24 mouse cellular contexts compared by ENCODE assay signal in genomic region chr3:22221557-22221956, GRCm38 (mm10).
DNase-seq lines count a peak whose midpoint lies in the region; ATAC-seq and TF ChIP-seq lines count a peak whose summit lies in the region.
"Had no signal": no experiment of that assay in that cellular context is flagged by ENCODE, and none has a peak within 500 bp of the region (broad histone marks: within the 10 kb centered on the region; RNA-seq: fewer than 3 reads in every experiment).

No protein-coding gene starts in this region.

- no peak for TF ChIP-seq RAD21 in CH12.LX (IDR thresholded peaks at IDR 0.05; ENCODE audit: low read depth, low read length)
- TF ChIP-seq RAD21 in MEL (IDR thresholded peaks at IDR 0.05; ENCODE audit: low read depth, low read length): no peak

- H3K9ac ChIP-seq in embryonic facial prominence, embryonic 14.5 days (ENCODE audit: low read depth, low read length): no peak overlapping the region
- H3K9ac ChIP-seq in CH12.LX (ENCODE audit: insufficient read depth, low read depth): no peak overlapping the region
- H3K9ac ChIP-seq in MEL (ENCODE audit: control insufficient read depth, low read depth, low read length, poor library complexity, severe bottlenecking): no peak overlapping the region
- H3K9ac ChIP-seq: embryonic facial prominence, embryonic 12.5 days; embryonic facial prominence, embryonic 15.5 days; forebrain, embryonic 12.5 days had no signal

- 80% methylated on average over 2 of the region's 2 CpGs for WGBS in embryonic facial prominence, embryonic 14.5 days
- 82% methylated on average over 2 of the region's 2 CpGs for WGBS in embryonic facial prominence, embryonic 10.5 days

- DNase-seq in embryonic facial prominence, embryonic 14.5 days (ENCODE audit: low spot score): peak; percentile 0
- DNase-seq in embryonic facial prominence, embryonic 10.5 days (ENCODE audit: low spot score): no peak
- DNase-seq in CH12.LX (ENCODE audit: extremely low read depth) (no peak), MEL (ENCODE audit: low read depth, low spot score) (no peak)
- DNase-seq in left cerebral cortex, adult 18-20 months (ENCODE audit: low spot score in 2 of 2): no peak
- DNase-seq: adrenal gland, adult 2 months; adrenal gland, postnatal 10 days; adrenal gland, postnatal 25 days; B cell, adult 2 months; cerebellum, adult 11 months; cerebellum, adult 18-20 months; cerebellum, adult 8-10 months; cerebellum, adult 9-11 months; cerebellum, postnatal 14 days; cerebellum, postnatal 36 days; embryo, embryonic 11 days had no signal

- no peak for TF ChIP-seq CTCF in CH12.LX (conservative IDR thresholded peaks at IDR 0.05 in 1 of 2, IDR thresholded peaks at IDR 0.05 in 1 of 2; ENCODE audit: low read depth in 2 of 2, low read length in 2 of 2)
- TF ChIP-seq CTCF in MEL (IDR thresholded peaks at IDR 0.05 in 2 of 3, conservative IDR thresholded peaks at IDR 0.05 in 1 of 3; ENCODE audit: control insufficient read depth in 1 of 3, insufficient read depth in 1 of 3, low read depth in 2 of 3, low read length in 3 of 3, poor library complexity in 1 of 3, severe bottlenecking in 1 of 3): no peak

- H3K27ac ChIP-seq in embryonic facial prominence, embryonic 14.5 days (replicated peaks; ENCODE audit: low read depth, low read length): no peak overlapping the region
- H3K27ac ChIP-seq in embryonic facial prominence, embryonic 10.5 days (replicated peaks): no peak overlapping the region
- H3K27ac ChIP-seq in CH12.LX (ENCODE audit: insufficient read depth, low read depth) (no peak overlapping the region), MEL (ENCODE audit: control insufficient read depth, low read depth, low read length) (no peak overlapping the region)
- H3K27ac ChIP-seq: embryonic facial prominence, embryonic 12.5 days; embryonic facial prominence, embryonic 15.5 days; forebrain, embryonic 10.5 days; forebrain, embryonic 12.5 days had no signal

- in situ Hi-C loops in CH12.LX (cut with MboI; ENCODE audit: low pct_ligation_motif_present, low pct_unique_long_range_greater_than_20kb, low sequenced_read_pairs): no loop called here

- dilution Hi-C loops in CH12.LX (cut with MboI; ENCODE audit: extremely low pct_ligation_motif_present, extremely low pct_unique_long_range_greater_than_20kb, low sequenced_read_pairs): no loop called here

- H3K4me2 ChIP-seq in embryonic facial prominence, embryonic 14.5 days (ENCODE audit: low read depth, low read length): no peak overlapping the region
- H3K4me2 ChIP-seq in CH12.LX (ENCODE audit: insufficient read depth, low read depth, poor library complexity, severe bottlenecking): no peak overlapping the region
- H3K4me2 ChIP-seq: embryonic facial prominence, embryonic 12.5 days; forebrain, embryonic 12.5 days had no signal

- TF ChIP-seq EP300 in CH12.LX (IDR thresholded peaks at IDR 0.05; ENCODE audit: low read length) (no peak), MEL (IDR thresholded peaks at IDR 0.05; ENCODE audit: low read depth in 1 of 2, low read length in 2 of 2) (no peak)

- H3K4me1 ChIP-seq in embryonic facial prominence, embryonic 14.5 days (ENCODE audit: control insufficient read depth, insufficient read depth, low read length): no peaks in the 10 kb centered on the region
- peaks cover 5% of the 10 kb centered on the region; the same call in 1 of the 2 replicates for H3K4me1 ChIP-seq in embryonic facial prominence, embryonic 10.5 days
- H3K4me1 ChIP-seq in CH12.LX (ENCODE audit: control insufficient read depth in 1 of 2, insufficient read depth in 2 of 2): no peaks in the 10 kb centered on the region
- no peaks in the 10 kb centered on the region for H3K4me1 ChIP-seq in MEL (ENCODE audit: control insufficient read depth in 1 of 2, insufficient read depth in 2 of 2, low read length in 2 of 2)
- H3K4me1 ChIP-seq: embryonic facial prominence, embryonic 12.5 days; forebrain, embryonic 12.5 days had no signal

- peaks cover 3% of the 10 kb centered on the region; the same call in 1 of the 2 replicates for H3K9me3 ChIP-seq in embryonic facial prominence, embryonic 14.5 days (ENCODE audit: control insufficient read depth, low read length)
- H3K9me3 ChIP-seq in embryonic facial prominence, embryonic 10.5 days: no peaks in the 10 kb centered on the region; the same call in 1 of the 2 replicates
- H3K9me3 ChIP-seq in CH12.LX (replicated peaks; ENCODE audit: low read length): no peaks in the 10 kb centered on the region
- H3K9me3 ChIP-seq in MEL (replicated peaks; ENCODE audit: insufficient read depth, low read length): no peaks in the 10 kb centered on the region
- H3K9me3 ChIP-seq: embryonic facial prominence, embryonic 12.5 days; embryonic facial prominence, embryonic 15.5 days; forebrain, embryonic 10.5 days; forebrain, embryonic 12.5 days; G1E had no signal

- H3K27me3 ChIP-seq in embryonic facial prominence, embryonic 14.5 days (replicated peaks; ENCODE audit: control insufficient read depth, insufficient read depth, low read length): no peaks in the 10 kb centered on the region
- H3K27me3 ChIP-seq in embryonic facial prominence, embryonic 10.5 days (replicated peaks; ENCODE audit: low read depth, poor library complexity, severe bottlenecking): no peaks in the 10 kb centered on the region
- H3K27me3 ChIP-seq in CH12.LX (replicated peaks) (no peaks in the 10 kb centered on the region), MEL (ENCODE audit: control insufficient read depth in 1 of 2, insufficient read depth in 2 of 2, low read length in 2 of 2) (no peaks in the 10 kb centered on the region)
- H3K27me3 ChIP-seq: embryonic facial prominence, embryonic 12.5 days; embryonic facial prominence, embryonic 15.5 days; forebrain, embryonic 12.5 days had no signal

- TF ChIP-seq POLR2A in CH12.LX (IDR thresholded peaks at IDR 0.05; ENCODE audit: low read depth, low read length) (no peak), MEL (IDR thresholded peaks at IDR 0.05; ENCODE audit: control insufficient read depth in 1 of 2, insufficient read depth in 1 of 2, low read depth in 1 of 2, low read length in 2 of 2, poor library complexity in 1 of 2) (no peak)

- H3K36me3 ChIP-seq in embryonic facial prominence, embryonic 14.5 days (ENCODE audit: control insufficient read depth, insufficient read depth, low read length): 0 out of 2 replicates have a peak, but pooled peaks cover 4% of the 10 kb centered on the region
- H3K36me3 ChIP-seq in embryonic facial prominence, embryonic 10.5 days (replicated peaks): peaks cover 4% of the 10 kb centered on the region; the same call in 1 of the 2 replicates
- peaks cover 0 to 6% of the 10 kb centered on the region in 2 experiments for H3K36me3 ChIP-seq in CH12.LX (replicated peaks in 1 of 2; ENCODE audit: control insufficient read depth in 1 of 2, insufficient read depth in 1 of 2, low read length in 1 of 2)
- no peaks in the 10 kb centered on the region for H3K36me3 ChIP-seq in MEL (ENCODE audit: control insufficient read depth in 1 of 2, insufficient read depth in 2 of 2, low read length in 2 of 2)
- H3K36me3 ChIP-seq: embryonic facial prominence, embryonic 12.5 days; embryonic facial prominence, embryonic 15.5 days; forebrain, embryonic 10.5 days; forebrain, embryonic 12.5 days had no signal

- H3K79me2 ChIP-seq in CH12.LX (replicated peaks; ENCODE audit: control insufficient read depth, extremely low read depth, insufficient read depth, poor library complexity, severe bottlenecking) (no peaks in the 10 kb centered on the region), MEL (ENCODE audit: control insufficient read depth, insufficient read depth, low read length, poor library complexity) (no peaks in the 10 kb centered on the region)

- no peak overlapping the region for H3K4me3 ChIP-seq in embryonic facial prominence, embryonic 14.5 days (ENCODE audit: low read depth, low read length)
- H3K4me3 ChIP-seq in embryonic facial prominence, embryonic 10.5 days: no peak overlapping the region
- H3K4me3 ChIP-seq in CH12.LX (replicated peaks in 1 of 3; ENCODE audit: low read depth in 2 of 3, low read length in 2 of 3, poor library complexity in 1 of 3) (no peak overlapping the region), MEL (ENCODE audit: control insufficient read depth in 1 of 2, insufficient read depth in 1 of 2, low read depth in 2 of 2, low read length in 2 of 2) (no peak overlapping the region)
- H3K4me3 ChIP-seq: embryonic facial prominence, embryonic 12.5 days; embryonic facial prominence, embryonic 15.5 days; erythroblast, embryonic 14.5 days; forebrain, embryonic 10.5 days; forebrain, embryonic 12.5 days had no signal

- ATAC-seq in embryonic facial prominence, embryonic 14.5 days (ENCODE audit: low read depth): no peak
- ATAC-seq: CD4-positive, CD25-positive, alpha-beta regulatory T cell, adult 4 months; forebrain, embryonic 16.5 days had no signal

TF ChIP-seq in CH12.LX, 34 proteins besides CTCF, POLR2A, EP300 and RAD21:
- no peak for TF ChIP-seq JUN (IDR thresholded peaks at IDR 0.05; ENCODE audit: insufficient read depth, low read depth, low read length)
- no peak for TF ChIP-seq MAX (IDR thresholded peaks at IDR 0.05; ENCODE audit: low read length)
- TF ChIP-seq HCFC1 (IDR thresholded peaks at IDR 0.05; ENCODE audit: low read depth, low read length): no peak
- peak; percentile 59 for TF ChIP-seq ZNF384 (IDR thresholded peaks at IDR 0.05; ENCODE audit: low read depth, low read length)
- no peak for TF ChIP-seq ELF1 (IDR thresholded peaks at IDR 0.05; ENCODE audit: low read depth, low read length)
- no peak for TF ChIP-seq UBTF (IDR thresholded peaks at IDR 0.05; ENCODE audit: low read depth, low read length)

TF ChIP-seq in MEL, 35 proteins besides CTCF, POLR2A, EP300 and RAD21:
- no peak for TF ChIP-seq CHD1 (IDR thresholded peaks at IDR 0.05; ENCODE audit: low read depth, low read length)
- peak; percentile 38 for TF ChIP-seq ZNF384 (IDR thresholded peaks at IDR 0.05; ENCODE audit: low read depth, low read length)
- no peak for TF ChIP-seq ZKSCAN1 (IDR thresholded peaks at IDR 0.05; ENCODE audit: low read depth, low read length)
